Mouse (Mus musculus): ENCODE measurements around the gene Serpinf1. TPM values are rescaled to one million over a fixed set of nuclear protein-coding genes. Genes with fewer than 3 reads are reported as not detected.

Gene Serpinf1
- 70.7 TPM for polyA plus RNA-seq (2014; fragmentation: Illumina TruSeq; extraction: RNeasy Lipid Tissue Mini Kit (QIAGEN cat#74804); ENCODE audit: low read depth, low replicate concordance)

GRCm38 (mm10) chr11:75422013-75422792, at the start of gene Serpinf1:
Gene Serpinf1 (minus strand): TSS chr11:75422701.

GRCm38 (mm10) chr11:75460844-75461742, 38.6 kb upstream of the Serpinf1 start, which contains the start of gene Tlcd2:
Gene Tlcd2 (plus strand): TSS chr11:75461715.

GRCm38 (mm10) chr11:75453991-75454930, 31.8 kb upstream of the Serpinf1 start, which contains the start of gene Wdr81:
Gene Wdr81 (minus strand): TSS chr11:75454717.

DNA sequence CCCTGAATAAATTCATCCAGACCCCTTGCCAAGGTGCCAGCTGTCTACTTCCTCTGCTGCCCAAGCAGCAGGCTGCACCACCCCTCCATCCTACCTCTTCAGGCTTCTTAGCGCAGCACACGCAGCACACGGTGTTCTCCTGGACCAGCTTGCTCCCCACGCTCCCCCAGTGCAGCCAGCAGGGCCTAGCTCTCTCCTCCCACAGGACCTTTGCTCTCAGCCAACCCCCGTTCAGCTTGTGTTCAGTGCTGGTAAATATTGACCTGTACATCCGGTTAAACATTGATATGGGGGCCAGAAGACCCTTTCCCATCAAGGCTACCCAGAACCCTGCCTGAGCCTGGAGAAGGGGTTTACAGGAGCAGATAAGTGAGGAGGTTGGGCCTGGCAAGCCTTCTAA, 16.9 kb upstream of the Serpinf1 start, which contains the start of gene Serpinf2:
TSS of gene Serpinf2 (minus strand) at position 229 of the 400 bp plus-strand sequence.

Other genes with a start within 250 kb of the Serpinf1 start
- gene Ovca2, start 243.9 kb downstream of the Serpinf1 start, polyA plus RNA-seq (2014; fragmentation: Illumina TruSeq; extraction: RNeasy Lipid Tissue Mini Kit (QIAGEN cat#74804); ENCODE audit: low read depth, low replicate concordance): 10.8 TPM
- gene Dph1, start 231.5 kb downstream of the Serpinf1 start, polyA plus RNA-seq (2014; fragmentation: Illumina TruSeq; extraction: RNeasy Lipid Tissue Mini Kit (QIAGEN cat#74804); ENCODE audit: low read depth, low replicate concordance): 12.1 TPM
- 5.8 TPM for gene Rtn4rl1, start 228.9 kb downstream of the Serpinf1 start, polyA plus RNA-seq (2014; fragmentation: Illumina TruSeq; extraction: RNeasy Lipid Tissue Mini Kit (QIAGEN cat#74804); ENCODE audit: low read depth, low replicate concordance)
- gene Rpa1, start 74.4 kb downstream of the Serpinf1 start, polyA plus RNA-seq (2014; fragmentation: Illumina TruSeq; extraction: RNeasy Lipid Tissue Mini Kit (QIAGEN cat#74804); ENCODE audit: low read depth, low replicate concordance): 52.9 TPM
- gene Smyd4, start 74.3 kb downstream of the Serpinf1 start, polyA plus RNA-seq (2014; fragmentation: Illumina TruSeq; extraction: RNeasy Lipid Tissue Mini Kit (QIAGEN cat#74804); ENCODE audit: low read depth, low replicate concordance): 5.5 TPM
- 0.34 TPM for gene Serpinf2, start 16.9 kb upstream of the Serpinf1 start, polyA plus RNA-seq (2014; fragmentation: Illumina TruSeq; extraction: RNeasy Lipid Tissue Mini Kit (QIAGEN cat#74804); ENCODE audit: low read depth, low replicate concordance)
- gene Wdr81, start 32.0 kb upstream of the Serpinf1 start, polyA plus RNA-seq (2014; fragmentation: Illumina TruSeq; extraction: RNeasy Lipid Tissue Mini Kit (QIAGEN cat#74804); ENCODE audit: low read depth, low replicate concordance): 6.2 TPM
- 14.3 TPM for gene Tlcd2, start 39.0 kb upstream of the Serpinf1 start, polyA plus RNA-seq (2014; fragmentation: Illumina TruSeq; extraction: RNeasy Lipid Tissue Mini Kit (QIAGEN cat#74804); ENCODE audit: low read depth, low replicate concordance)
- 64.6 TPM for gene Prpf8, start 64.1 kb upstream of the Serpinf1 start, polyA plus RNA-seq (2014; fragmentation: Illumina TruSeq; extraction: RNeasy Lipid Tissue Mini Kit (QIAGEN cat#74804); ENCODE audit: low read depth, low replicate concordance)
- gene Rilp, start 87.4 kb upstream of the Serpinf1 start, polyA plus RNA-seq (2014; fragmentation: Illumina TruSeq; extraction: RNeasy Lipid Tissue Mini Kit (QIAGEN cat#74804); ENCODE audit: low read depth, low replicate concordance): 49.1 TPM
- gene Scarf1, start 90.8 kb upstream of the Serpinf1 start, polyA plus RNA-seq (2014; fragmentation: Illumina TruSeq; extraction: RNeasy Lipid Tissue Mini Kit (QIAGEN cat#74804); ENCODE audit: low read depth, low replicate concordance): 11.8 TPM
- 6.3 TPM for gene Slc43a2, start 109.0 kb upstream of the Serpinf1 start, polyA plus RNA-seq (2014; fragmentation: Illumina TruSeq; extraction: RNeasy Lipid Tissue Mini Kit (QIAGEN cat#74804); ENCODE audit: low read depth, low replicate concordance)
- 81.4 TPM for gene Pitpna, start 165.4 kb upstream of the Serpinf1 start, polyA plus RNA-seq (2014; fragmentation: Illumina TruSeq; extraction: RNeasy Lipid Tissue Mini Kit (QIAGEN cat#74804); ENCODE audit: low read depth, low replicate concordance)
- 38.5 TPM for gene Inpp5k, start 208.3 kb upstream of the Serpinf1 start, polyA plus RNA-seq (2014; fragmentation: Illumina TruSeq; extraction: RNeasy Lipid Tissue Mini Kit (QIAGEN cat#74804); ENCODE audit: low read depth, low replicate concordance)
- gene Myo1c, start 227.8 kb upstream of the Serpinf1 start, polyA plus RNA-seq (2014; fragmentation: Illumina TruSeq; extraction: RNeasy Lipid Tissue Mini Kit (QIAGEN cat#74804); ENCODE audit: low read depth, low replicate concordance): 71.2 TPM